Mouse (Mus musculus) kidney, postnatal 14 days (tissue): ENCODE data around the gene Lypd6b.
A peak's percentile ranks its signal among the peaks of the same experiment; 100 is the strongest.

Experiments
- DNase-seq: peaks from one replicate; pipeline ENCODE4 v3.0.0; 2022; ENCODE audit warnings: mixed read lengths

The Lypd6b gene

DNA sequence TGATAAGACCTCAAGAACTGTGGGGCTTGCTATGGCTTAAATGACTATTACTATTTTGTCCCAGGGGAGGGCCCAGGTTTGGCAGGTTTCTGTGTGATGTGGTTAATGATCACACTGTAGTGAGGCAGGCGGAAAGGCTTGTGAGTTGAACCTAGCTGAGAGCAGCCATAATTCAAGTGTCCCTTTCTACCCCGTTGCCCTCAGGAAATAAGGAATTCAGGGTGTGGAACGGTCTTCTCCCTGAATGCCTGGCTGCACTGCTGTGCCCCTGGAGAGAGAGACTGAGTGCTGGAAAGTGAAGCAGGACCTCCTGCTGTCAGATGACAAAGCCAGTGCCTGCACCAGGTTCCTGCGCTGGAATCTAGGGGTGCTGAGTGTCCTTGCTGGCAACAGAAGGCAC lies 40.3 kb downstream of the Lypd6b start:
- peak; percentile 73 for DNase-seq

DNA sequence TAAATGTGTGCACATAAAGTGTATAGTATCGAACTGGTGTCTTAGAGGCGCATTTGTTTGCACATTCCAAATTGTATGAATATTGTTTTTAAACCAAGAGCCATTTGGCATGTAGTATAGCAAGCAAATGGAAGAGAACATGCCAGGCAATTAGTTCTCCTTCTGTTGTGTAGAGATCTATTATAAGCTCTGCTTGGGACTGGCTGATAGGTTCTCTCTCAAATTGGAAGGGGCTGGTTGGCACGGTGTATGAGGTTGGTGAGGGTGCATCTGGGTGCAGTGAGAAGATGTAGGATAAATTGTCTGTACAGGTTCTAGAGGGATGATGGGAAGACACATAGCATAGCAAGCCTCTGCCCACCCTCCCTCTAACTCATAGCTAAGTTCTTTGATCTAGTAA lies 42.9 kb downstream of the Lypd6b start:
- DNase-seq: no peak

DNA sequence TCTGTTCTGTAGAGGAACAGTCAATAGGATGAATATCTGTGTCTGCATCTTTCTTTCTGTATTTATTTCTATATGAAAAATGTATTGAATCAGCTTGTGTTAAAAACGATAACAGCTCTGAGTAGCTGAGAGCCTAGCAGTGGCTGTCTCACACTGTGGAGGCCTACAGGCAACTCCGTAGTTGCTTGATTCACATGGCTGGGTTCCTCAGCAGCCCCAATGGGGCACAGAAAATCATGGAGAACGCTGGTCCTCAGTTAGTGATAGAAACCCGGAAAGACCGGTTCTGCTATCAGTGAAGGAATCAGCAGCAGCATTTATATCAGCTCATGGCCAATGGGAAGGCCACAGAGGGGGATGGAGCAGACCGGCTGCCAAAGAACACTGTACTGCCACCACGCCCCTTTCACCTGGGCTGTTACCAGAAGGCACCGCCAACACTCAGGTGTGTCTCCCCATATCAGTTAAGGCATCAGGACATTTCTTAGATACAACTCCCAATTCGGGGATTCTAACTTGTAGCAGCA lies 44.9 kb downstream of the Lypd6b start:
- peak; percentile 52 for DNase-seq

DNA sequence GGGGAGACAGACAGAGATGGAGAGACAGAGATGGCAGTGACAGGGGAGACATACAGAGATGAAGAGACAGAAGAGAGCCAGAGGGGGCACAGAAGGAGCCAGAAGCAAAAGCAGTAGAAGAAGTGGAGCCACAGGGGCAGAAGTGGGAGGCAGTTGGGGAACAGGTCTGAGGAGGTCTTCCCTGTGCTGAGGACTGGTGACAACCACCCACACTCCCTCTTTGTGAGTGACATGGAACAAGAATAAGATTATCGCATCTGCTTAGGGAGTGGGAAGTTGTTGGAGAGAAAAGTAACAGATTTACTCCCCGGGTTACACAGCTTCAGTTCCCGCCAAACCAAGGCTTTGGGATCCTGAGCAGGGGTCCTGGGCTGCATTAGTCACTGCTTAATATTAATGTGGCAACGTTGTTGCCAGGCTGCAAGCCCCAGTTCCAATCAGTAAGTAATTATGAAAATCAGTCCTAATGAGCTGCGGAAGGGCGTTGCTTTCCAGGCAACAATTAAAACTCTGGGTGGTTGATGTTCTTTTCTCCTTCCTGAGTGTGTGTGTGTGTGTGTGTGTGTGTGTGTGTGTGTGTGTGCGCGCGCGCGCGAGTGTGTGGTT lies 50.1 kb downstream of the Lypd6b start:
- DNase-seq: peak; percentile 27

DNA sequence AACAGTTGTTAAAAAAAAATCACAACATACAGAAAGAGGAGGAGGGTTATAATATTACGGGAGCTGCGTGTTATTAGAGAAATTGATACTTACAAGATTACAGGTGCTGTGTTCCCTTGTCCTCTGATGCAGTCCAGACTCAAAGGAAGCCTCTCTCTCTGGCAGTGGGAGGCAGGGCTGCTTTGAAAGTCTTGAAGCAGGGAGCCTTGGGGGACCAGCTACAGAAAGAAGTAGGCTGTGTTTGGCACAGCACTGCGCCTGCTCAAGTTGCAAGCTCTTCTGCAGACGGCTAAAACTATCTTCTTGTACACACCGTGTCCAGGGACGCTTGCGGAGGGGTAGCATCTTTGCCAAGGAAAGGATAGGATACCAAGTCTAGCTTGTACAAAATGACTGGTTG lies 51.1 kb downstream of the Lypd6b start:
- no peak for DNase-seq

DNA sequence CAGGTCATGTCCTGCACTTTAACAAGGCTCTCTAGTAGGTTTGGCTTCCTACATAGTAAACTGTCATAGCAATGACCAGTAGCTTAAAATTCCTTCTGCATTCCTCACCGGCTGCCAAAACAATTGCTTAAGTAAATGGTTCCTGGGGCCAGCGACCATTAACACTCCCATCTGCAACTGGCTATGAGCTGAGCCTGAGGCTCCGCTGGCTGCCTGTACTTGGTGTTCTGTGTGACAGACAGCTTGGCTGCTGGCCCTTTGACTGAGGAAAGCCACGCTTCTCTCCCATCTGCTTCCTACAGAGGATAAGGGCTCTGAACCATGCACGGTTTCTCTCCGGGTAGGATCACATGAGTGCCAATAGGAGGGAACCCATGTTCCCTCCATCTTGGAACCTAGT lies 53.1 kb downstream of the Lypd6b start:
- DNase-seq: peak; percentile 61

DNA sequence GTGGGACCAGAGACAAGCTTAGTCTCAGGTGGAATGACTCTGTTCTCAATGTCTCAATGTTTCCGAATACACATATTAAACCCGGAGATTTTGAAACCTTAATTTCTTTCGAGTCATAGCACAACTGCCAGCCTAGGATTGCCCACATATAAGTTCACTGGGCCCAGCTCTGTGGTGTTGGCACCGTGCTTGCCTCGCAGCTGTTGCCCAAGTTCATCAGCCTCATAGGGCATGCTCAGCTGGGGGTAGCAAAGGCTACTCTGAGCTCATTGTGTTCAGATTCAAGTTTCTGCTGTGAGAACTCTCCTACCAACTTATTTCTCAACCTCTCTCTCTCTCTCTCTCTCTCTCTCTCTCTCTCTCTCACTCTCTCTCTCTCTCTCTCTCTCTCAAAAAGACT lies 53.6 kb downstream of the Lypd6b start:
- no peak for DNase-seq

DNA sequence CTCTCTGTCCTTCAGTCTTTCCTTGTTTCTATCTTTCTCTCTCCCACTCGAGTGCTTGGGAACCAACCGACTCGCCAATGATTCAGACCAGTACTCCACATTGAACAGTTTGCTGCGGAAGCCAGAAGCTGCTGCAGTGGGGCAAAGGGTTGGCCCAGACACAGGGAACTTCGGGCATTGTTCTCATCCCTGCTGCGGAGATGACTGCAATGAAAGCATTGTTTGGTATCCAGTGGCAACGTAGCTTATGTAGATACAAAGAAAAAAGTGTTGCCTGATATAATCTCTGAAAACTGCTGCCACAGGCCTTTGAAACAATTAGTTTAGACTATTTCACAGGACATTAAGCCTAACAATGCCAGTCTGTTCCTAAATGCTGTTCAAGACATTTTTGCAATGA lies 57.6 kb downstream of the Lypd6b start:
- DNase-seq: no peak

DNA sequence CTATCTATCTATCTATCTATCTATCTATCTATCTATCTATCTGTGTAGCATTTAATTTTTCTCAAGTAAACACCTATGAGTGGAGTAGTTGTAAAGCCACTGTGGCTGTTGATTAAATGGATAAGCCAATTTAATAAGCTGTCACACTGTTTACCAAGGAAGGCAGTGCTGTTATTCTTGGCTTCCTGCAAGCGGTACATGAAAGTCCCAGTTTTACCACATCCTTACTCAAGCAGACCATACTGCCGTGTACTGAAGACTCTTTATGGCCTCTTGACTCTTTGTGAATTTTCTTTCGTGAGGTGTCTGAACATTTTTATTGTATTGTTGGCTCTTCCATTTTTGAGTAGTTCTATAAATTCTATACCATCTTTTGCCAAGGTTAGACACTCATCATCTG lies 58.6 kb downstream of the Lypd6b start:
- DNase-seq: no peak

DNA sequence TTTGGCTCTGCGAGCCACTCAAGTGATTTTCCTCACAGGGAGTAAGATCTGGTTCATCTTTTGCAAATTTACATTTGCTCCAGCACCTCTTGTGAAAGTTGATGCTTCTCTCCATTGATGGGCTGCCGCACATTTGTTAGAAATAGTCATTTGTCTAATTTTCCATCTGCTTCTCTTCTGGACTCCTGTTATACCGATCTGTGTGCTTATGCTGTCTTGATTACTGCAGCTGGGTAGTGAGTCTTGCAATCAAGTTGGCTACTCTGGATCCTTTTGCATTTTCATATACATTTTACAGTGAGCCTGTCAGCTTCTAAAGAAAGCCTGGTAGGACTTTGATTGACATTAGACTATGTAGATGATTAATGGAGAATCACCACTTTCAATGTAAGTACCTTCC lies 59.4 kb downstream of the Lypd6b start:
- DNase-seq: no peak

DNA sequence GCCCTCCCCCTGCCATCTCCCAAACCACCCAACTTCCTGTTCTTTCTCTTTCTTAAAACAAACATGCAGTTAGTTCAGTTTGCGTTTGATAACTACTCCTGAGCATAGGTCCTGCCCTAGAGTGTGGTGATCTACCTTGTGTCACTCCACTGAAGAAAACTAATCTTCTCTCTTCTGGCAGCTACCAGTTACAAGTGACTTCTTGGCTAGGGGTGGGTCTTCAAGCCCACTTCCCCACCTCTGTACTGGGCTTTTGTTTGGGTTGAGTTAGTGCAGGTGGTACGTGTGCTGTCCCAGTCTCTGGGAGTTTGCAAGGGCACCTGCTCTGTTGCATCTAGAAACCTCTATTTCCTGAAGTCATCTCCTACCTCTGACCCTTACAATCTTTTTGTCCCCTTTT lies 60.3 kb downstream of the Lypd6b start:
- no peak for DNase-seq

DNA sequence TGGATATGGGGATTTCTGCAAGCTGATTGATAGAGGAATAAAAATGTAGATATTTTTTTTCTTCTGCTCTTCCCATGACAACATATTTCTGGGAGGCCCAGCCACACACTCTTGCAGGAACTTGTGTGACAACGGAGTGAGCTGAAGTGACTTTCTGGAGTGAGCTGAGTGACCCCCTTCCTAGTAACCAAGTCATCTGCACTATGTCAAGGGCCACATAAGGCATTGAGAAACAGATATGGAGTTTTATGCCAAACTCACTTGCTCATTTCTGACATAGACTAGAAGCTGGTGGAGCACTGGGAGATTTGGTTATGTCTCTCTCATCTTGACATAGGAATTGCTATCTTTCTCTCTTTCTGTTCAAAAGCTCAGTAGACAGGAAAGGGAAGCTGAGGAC lies 62.3 kb downstream of the Lypd6b start:
- DNase-seq: no peak

DNA sequence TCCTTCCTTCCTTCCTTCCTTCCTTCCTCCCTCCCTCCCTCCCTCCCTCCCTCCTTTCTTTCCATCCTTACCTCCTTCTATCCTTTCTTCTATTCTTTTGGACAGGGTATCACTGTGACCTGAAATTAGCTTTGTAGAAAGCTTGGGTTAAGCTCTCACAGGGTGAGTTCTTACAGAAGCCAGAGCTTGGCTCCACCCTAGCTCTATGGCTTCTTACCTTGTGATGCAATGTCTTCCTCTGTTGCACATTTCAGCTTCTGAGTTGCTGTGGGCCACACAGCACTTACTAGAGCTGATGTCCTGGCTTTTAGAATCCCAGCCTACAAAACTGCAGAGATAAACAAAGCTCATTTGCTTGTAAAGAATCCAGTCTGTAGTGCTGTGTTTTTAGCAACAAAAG lies 64.5 kb downstream of the Lypd6b start:
- no peak for DNase-seq

DNA sequence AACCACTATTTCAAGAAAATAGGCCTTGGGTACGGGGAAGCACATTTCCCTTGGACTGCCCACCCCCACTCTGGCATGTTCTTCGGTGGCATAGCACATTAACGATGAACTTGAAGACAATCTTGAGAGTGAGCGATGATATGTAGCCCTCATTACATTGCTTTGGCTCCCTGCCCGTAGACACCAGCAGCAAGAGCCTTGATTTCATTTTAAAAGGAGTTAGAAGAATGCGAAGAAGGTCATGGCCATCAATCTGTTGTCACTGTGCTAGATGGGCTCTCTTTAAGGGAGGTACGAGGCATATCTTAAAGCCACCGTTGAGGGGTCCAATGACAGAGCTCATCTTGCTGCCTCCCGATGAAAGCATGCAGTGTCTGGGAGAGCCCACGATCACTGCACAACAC lies 68.7 kb downstream of the Lypd6b start:
- no peak for DNase-seq

DNA sequence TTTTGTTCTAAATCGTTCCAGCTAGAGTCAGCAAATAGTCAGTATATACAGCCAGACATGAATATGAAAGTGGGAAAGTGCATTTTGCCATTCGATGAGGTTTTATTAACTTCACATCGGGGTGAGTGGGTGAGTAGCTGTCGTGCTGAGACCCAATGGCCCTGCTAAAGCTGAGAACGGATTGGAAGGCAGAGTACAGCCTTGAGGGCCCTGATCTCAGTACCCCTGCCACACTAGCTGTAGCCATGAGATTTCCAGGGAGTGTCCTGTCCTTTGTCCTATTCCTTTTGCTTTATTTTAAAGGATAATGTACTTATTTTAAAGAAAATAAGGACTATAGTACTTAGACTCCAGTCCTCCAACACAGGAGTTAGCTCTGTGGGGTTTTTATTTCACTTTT lies 69.1 kb downstream of the Lypd6b start:
- DNase-seq: no peak

DNA sequence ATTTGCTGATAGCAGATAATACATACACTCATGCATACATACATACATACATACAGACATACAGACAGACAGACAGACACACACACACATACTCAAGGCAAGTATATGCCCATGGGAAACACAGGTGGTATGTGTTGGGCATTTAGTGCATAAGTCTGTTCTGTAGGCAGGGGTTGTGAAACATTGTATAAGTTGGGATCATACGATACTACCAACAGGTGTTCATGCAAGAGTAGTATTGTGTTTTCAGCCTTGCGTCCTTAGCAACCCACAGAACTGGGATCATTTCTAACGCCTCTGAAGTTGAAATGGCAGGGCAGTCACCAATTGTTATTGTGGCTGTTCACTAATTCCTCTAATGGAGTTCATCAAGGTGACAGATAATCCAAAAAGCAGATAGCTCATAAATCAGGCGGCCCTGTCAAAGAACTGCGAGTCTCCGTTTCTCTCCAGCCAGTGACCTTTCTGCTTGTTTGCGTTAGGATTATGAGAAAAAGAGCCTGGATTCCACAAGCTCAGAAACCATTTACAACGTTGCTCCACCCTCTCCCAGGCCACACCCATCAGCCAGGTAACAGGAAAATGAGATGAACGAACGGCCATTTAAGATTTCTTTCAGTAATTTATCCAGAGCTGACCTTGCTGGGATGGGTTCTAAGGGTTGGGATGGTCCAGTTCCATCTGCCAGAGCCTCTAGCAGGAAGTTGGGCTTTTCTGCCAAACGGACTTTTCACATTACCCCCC lies 72.9 kb downstream of the Lypd6b start:
- no peak for DNase-seq

DNA sequence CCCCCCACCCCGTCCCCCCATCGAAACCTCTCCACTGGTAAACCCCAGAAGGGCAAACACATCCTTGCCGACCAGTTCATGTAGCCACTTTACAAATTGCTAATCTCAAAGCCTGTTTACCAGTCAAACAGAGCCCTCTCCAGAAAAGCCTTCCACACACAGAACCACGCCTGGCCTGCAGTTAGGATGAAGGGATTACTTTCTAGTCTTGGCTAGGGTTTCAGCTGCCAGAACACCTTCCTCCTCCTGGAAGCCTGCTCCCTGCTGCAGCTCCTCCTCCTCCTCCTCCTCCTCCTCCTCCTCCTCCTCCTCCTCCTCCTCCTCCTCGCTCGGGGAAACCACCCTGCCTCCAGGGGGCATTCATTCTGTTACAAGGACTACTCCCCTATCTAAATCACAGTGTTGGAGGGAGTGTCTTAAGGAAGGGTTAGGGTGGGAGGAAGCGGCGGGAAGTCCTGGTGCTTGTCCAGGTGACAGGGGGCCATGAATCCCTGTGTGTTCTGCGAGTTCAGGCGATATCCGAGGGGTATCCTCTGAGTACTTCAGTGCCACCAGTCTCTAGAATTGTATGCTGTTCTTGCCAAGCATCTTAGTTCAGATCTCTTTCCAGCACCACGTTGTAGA lies 73.6 kb downstream of the Lypd6b start:
- no peak for DNase-seq

DNA sequence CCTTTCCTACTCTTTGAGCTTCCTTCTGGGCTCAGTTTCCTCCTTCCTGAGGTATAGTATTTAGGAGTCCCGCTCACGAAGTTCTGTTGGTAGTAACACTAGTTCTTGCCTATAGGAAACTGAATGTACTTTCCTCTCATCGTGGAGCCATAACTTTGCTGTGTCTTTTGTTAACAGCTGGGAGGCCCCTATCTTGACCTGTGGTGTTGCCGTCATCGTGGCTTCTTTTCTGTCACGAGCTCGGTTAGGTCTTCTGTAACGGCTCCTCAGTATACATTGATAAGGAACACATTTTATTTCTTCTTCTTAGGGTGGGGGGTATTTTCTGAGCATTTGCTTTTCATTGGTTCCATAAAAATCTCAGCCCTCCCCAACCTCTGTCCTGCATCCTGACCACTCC lies 74.2 kb downstream of the Lypd6b start:
- DNase-seq: no peak

DNA sequence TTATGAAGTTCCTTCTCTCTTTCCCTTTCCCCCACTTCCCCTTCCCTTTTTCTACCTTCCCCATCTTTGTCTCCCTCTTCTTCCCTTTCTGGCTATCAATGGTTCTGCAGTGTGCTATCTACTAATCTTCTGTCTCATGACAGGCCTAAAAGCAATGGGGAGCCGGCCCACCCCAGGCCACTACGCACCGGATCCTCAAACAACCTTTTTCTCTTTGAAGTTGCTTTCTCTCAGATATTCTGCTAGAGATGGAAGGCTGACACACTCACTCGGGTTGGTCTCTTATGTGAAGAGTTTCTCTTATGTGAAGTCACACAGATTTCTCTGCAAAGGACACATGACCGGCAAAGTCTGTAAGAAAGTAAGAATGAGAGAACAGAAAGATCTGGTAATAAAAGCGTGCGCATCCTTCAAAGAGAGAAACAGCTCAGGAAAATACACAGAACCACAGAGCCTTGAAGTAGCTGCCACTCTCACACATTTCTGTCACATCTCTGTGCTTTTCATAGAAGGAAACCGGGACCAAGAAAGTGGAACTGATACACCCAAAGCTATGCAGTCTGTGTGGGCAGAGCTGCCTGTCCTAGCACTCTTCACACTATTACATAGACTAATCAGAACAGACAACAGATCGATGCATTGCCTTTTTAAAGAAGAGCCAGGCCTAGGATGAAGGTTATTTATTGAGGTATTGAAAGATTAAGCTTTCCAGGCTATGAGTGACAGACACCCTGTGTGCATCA lies 80.8 kb downstream of the Lypd6b start:
- no peak for DNase-seq

DNA sequence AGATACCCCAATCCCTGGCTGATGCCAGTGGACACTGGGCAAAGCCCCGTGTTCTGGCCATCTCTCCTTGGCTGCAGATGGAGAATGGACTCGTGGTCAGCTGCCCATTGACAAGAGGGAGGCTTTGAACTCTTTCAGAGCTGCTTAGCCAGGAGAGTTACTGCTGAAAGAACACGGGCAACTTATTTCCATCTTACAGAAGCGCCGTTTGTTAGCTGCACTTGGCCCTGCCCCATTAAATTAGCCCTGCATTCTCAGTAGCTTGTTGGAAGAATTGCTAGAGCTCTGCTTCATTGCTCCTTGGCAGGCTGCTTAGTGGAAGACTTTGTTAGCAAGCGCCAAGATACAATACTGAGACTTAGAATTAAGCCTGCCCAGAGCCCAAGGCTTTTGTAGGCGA lies 81.6 kb downstream of the Lypd6b start:
- no peak for DNase-seq

DNA sequence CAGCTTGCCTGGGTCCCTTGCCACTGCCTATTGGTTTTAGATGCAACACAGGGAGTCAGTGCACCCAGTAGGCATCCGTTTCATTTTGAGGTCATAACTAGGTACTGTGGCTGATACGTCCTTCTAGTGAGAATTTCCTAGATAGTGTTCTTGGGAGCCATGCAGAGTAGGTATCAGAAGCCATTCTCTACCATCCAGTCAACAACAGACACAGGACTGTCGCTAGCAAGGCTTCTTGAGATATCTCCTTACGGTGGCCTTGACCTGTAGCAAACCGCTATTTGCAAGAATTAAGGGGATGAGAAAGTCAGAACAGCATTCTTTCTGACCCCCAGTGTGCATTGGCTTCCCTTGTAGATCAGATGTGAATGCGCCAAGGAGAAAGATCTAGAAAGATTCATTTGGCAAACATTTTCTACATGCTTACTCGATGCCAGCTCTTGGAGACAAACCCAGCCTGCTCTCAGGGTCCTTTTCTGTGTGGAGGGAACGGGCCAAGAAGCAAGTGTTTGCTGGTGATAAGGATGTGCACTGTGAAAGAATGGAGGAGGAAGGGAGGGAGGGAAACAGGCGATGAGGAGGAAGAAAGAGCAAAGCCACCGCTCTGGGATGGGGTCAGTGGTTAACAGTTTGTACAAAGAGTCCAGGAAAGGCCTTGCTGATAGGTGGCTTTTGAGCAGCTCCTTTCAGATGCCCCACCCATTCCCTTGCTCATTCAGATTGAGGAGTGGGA lies 82.5 kb downstream of the Lypd6b start:
- DNase-seq: no peak

DNA sequence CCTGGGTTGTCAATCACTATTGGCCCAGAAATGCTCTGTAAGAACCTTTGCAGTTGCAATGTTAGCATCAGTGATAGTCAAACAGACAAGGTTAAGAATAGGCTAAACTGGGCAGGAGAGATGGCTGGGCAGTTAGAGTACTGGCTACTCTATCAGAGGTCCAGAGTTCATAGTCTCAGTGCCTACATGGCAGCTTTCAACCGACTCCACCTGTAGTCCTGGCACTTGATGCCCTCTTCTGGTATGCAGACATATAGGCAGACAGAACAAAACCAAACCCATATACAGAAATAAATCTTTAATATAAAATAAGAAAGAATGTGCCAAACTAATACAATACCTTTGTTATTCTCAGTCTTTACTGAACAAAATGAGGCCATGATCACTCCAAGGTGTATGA lies 83.5 kb downstream of the Lypd6b start:
- DNase-seq: no peak

DNA sequence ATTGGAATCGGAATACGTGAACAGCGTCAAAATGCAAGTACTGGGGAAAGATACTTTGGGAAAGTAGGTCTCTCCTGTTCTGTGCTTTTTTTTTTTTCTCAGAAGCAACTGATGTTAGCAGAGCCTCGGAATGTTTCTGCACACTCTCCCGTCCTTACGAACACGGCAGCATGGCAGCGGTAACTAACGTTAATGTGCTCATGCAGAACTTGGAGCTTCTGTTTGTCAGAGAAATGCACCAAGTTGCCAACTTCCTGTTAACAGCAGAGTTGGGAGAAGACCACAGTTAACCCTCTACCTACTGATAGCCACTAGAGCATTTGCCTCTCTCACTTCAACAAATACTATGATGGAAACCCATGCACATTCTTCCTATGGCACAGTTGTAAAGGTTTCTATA lies 93.0 kb downstream of the Lypd6b start:
- no peak for DNase-seq
